Mouse (Mus musculus) kidney, embryonic 16.5 days (tissue): ENCODE measurements around the gene Prf1. TPM values are rescaled to one million over a fixed set of nuclear protein-coding genes. Genes with fewer than 3 reads are reported as not detected.

Experiments used
- ATAC-seq: fragments of 200-750 bp; cut with Nextera tagmentation; 2 replicates; pipeline ENCODE4 v1.8.0; 2017; ENCODE audit warnings: moderate TSS enrichment; ENCODE audit not compliant: low FRiP score, low TSS enrichment
- H3K27ac ChIP-seq: fragments of 300-500 bp; sonication (generic); 2 replicates; pipeline ENCODE4 v1.5.1; 2014; ENCODE audit warnings: low read length
- H3K27me3 ChIP-seq: fragments of 300-500 bp; sonication (generic); 2 replicates; pipeline ENCODE4 v1.6.1; 2014; ENCODE audit warnings: low read length, control low read depth, mixed read lengths; ENCODE audit not compliant: insufficient read depth
- H3K36me3 ChIP-seq: fragments of 300-500 bp; sonication (generic); 2 replicates; pipeline ENCODE4 v1.6.1; 2014; ENCODE audit warnings: low read length, control low read depth, mixed read lengths; ENCODE audit not compliant: insufficient read depth
- H3K4me1 ChIP-seq: fragments of 300-500 bp; sonication (generic); 2 replicates; pipeline ENCODE4 v1.6.1; 2014; ENCODE audit warnings: low read length, control low read depth, mixed read lengths; ENCODE audit not compliant: insufficient read depth
- H3K4me2 ChIP-seq: fragments of 300-500 bp; sonication (generic); replicated peaks from 2 replicates; pipeline ENCODE4 v1.6.1; 2014; ENCODE audit warnings: low read depth, low read length
- H3K4me3 ChIP-seq: fragments of 300-500 bp; sonication (generic); 2 replicates; pipeline ENCODE4 v1.5.1; 2014; ENCODE audit warnings: mild to moderate bottlenecking, low read length
- H3K9ac ChIP-seq: fragments of 300-500 bp; sonication (generic); replicated peaks from 2 replicates; pipeline ENCODE4 v1.6.1; 2014; ENCODE audit warnings: low read length
- H3K9me3 ChIP-seq: fragments of 300-500 bp; sonication (generic); 2 replicates; pipeline ENCODE4 v1.6.1; 2016; ENCODE audit warnings: low read length, control low read depth
- WGBS: fragments of 180-500 bp; shearing (Covaris S2); extraction: QIAGEN DNeasy Blood & Tissue Kit; methylation state at CpG from one replicate; pipeline ENCODE4 v1.1.7; 2014; 5-methylcytosine and 5-hydroxymethylcytosine counted together
- polyA plus RNA-seq: library from polyadenylated mRNA; unstranded; fragments of >200 nt; fragmentation: Nextera tagmentation; extraction: Ambion mirVana; gene quantifications from 2 replicates; pipeline ENCODE4 v1.2.1, GENCODE M21; 2015

The Prf1 gene
- polyA plus RNA-seq, 1 experiment from 2014 or later: not detected

- peaks cover 19% of the 10 kb centered on the region for H3K4me1 ChIP-seq
- H3K27me3 ChIP-seq: no peaks in the 10 kb centered on the region
- H3K27ac ChIP-seq: no peak overlapping the region
- no peak overlapping the region for H3K4me3 ChIP-seq
- no peaks in the 10 kb centered on the region for H3K36me3 ChIP-seq
- H3K4me2 ChIP-seq: no peak overlapping the region
- no peak for ATAC-seq
- no peaks in the 10 kb centered on the region for H3K9me3 ChIP-seq
- WGBS: 95% methylated on average over 4 of the region's 4 CpGs
- H3K9ac ChIP-seq: no peak overlapping the region
Observed at GRCm38 (mm10) chr10:61284309-61284708, 13.3 kb upstream of the Prf1 start.

- 46% methylated on average over 11 of the region's 11 CpGs for WGBS
- peak overlapping the region; percentile 49 for H3K27ac ChIP-seq
Observed at GRCm38 (mm10) chr10:61285271-61285670, 12.4 kb upstream of the Prf1 start.

DNA sequence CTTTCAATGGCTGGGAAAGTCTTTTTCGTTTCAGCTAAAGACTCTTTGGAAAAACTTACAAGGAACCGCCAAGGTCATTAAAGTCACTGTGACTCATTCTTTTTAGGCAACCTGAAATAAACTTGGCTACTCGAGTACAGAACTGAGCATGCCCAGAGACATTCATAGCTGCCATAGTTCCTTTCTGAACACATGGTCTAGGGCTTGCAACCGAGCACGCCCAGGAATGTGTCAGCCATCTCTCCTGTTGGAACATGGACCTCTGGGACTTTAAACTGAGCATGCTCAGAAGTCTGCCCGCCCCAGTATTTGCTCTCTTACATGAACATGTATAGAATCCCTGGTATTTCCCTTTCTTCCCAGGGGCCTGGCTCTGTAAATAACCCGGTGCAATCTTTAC is 11.4 kb upstream of the Prf1 start:
- peak; percentile 73; the same call in 1 of the 2 replicates for ATAC-seq
- H3K9me3 ChIP-seq: no peaks in the 10 kb centered on the region
- H3K4me1 ChIP-seq: peaks cover 19% of the 10 kb centered on the region
- no peaks in the 10 kb centered on the region for H3K27me3 ChIP-seq
- 51% methylated on average over 7 of the region's 7 CpGs for WGBS
- H3K9ac ChIP-seq: no peak overlapping the region
- H3K4me2 ChIP-seq: no peak overlapping the region
- no peak overlapping the region for H3K4me3 ChIP-seq
- H3K27ac ChIP-seq: peak overlapping the region; percentile 49
- no peaks in the 10 kb centered on the region for H3K36me3 ChIP-seq

More at GRCm38 (mm10) chr10:61285271-61285670, 12.4 kb upstream of the Prf1 start:
- Histone ChIP-seq H3K4me1 (peaks cover 19% of the 10 kb centered on the region), H3K4me3 (no peak overlapping the region), H3K4me2 (no peak overlapping the region), H3K9ac (no peak overlapping the region; the same call in 1 of the 2 replicates), H3K9me3 (no peaks in the 10 kb centered on the region), H3K27me3 (no peaks in the 10 kb centered on the region), H3K36me3 (no peaks in the 10 kb centered on the region)
- peak; percentile 67 for ATAC-seq

GRCm38 (mm10) chr10:61290016-61290415 is 7.6 kb upstream of the Prf1 start:
- Histone ChIP-seq H3K4me2 (no peak overlapping the region), H3K4me3 (no peak overlapping the region), H3K36me3 (no peaks in the 10 kb centered on the region), H3K27ac (no peak overlapping the region), H3K9ac (no peak overlapping the region), H3K4me1 (peaks cover 17% of the 10 kb centered on the region), H3K27me3 (no peaks in the 10 kb centered on the region), H3K9me3 (no peaks in the 10 kb centered on the region)
- no peak for ATAC-seq
- 76% methylated on average over 2 of the region's 2 CpGs for WGBS

DNA sequence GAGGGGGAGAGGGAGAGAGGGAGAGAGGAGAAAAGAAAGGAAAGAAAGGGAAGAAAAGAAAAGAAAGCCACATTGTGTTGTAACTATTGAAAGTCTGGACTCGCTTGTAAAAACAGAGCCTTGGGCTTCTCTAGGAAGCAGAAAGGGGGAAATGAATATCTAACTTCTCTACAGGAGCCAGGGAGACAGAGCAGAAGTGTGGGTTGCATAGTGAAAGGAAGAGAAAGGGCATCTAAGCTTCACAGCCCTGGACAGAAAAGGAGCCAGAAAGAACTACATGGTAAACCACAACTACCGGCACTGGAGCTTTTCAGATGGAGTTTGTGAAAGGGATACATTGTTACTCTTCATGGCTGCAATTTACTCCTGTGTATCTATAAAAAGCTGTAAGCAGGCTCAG is 7.2 kb upstream of the Prf1 start:
- peaks cover 12% of the 10 kb centered on the region for H3K4me1 ChIP-seq
- no peak overlapping the region for H3K4me2 ChIP-seq
- no peaks in the 10 kb centered on the region for H3K27me3 ChIP-seq
- no peaks in the 10 kb centered on the region for H3K36me3 ChIP-seq
- H3K9me3 ChIP-seq: no peaks in the 10 kb centered on the region
- no peak for ATAC-seq
- H3K27ac ChIP-seq: no peak overlapping the region
- H3K9ac ChIP-seq: no peak overlapping the region
- 84% methylated on average over 2 of the region's 2 CpGs for WGBS
- H3K4me3 ChIP-seq: no peak overlapping the region

- Histone ChIP-seq H3K4me3 (no peak overlapping the region), H3K27me3 (no peaks in the 10 kb centered on the region), H3K4me1 (no peaks in the 10 kb centered on the region), H3K27ac (no peak overlapping the region), H3K9ac (no peak overlapping the region), H3K36me3 (no peaks in the 10 kb centered on the region), H3K4me2 (no peak overlapping the region), H3K9me3 (no peaks in the 10 kb centered on the region)
- no peak for ATAC-seq
- 72% methylated on average over 8 of the region's 8 CpGs for WGBS
Observed at GRCm38 (mm10) chr10:61294242-61294641, 3.4 kb upstream of the Prf1 start.

DNA sequence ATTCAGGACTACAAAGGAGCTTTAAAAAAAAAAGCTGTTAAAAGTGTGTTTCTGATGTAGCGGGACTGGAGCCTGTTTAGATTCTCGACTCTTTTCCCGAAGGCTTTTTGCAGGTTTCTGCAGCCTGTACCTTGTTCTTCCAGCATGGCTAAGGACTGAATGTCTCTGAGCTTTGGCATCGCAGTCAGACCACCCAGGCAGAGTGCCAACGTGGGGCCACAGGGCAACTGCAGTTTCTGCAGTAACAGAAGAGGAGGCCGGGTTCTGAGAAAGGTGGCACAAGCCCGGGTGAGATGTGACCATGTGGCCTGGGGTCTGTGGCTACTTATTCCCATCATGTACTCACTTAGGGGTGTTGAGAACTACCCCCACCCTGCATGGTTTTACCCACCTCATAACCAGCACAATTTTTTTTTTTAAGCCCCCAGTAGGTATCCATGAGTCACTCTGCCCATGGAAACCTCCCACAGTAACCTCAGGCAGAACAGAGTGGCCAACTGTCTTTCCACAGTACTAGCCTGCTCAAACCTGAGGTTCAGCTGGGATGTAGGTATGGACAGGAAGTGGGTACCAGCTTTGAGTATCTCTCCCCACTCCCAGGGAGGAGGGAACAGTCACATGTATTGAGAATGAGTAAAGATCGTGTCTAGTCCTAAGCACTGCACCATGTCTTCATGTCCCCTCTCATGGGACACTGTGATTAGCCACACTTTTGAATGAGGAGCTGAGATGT is 754 bp upstream of the Prf1 start:
- Histone ChIP-seq H3K4me2 (no peak overlapping the region), H3K4me3 (no peak overlapping the region), H3K9me3 (no peaks in the 10 kb centered on the region), H3K9ac (no peak overlapping the region), H3K27ac (no peak overlapping the region), H3K4me1 (no peaks in the 10 kb centered on the region), H3K27me3 (no peaks in the 10 kb centered on the region), H3K36me3 (no peaks in the 10 kb centered on the region)
- no peak for ATAC-seq
- 83% methylated on average over 8 of the region's 8 CpGs for WGBS

GRCm38 (mm10) chr10:61300996-61301395 is 3.4 kb downstream of the Prf1 start:
- Histone ChIP-seq H3K27me3 (no peaks in the 10 kb centered on the region), H3K27ac (no peak overlapping the region), H3K4me1 (no peaks in the 10 kb centered on the region), H3K36me3 (no peaks in the 10 kb centered on the region), H3K9me3 (no peaks in the 10 kb centered on the region), H3K4me3 (no peak overlapping the region), H3K9ac (no peak overlapping the region), H3K4me2 (no peak overlapping the region)
- WGBS: 56% methylated on average over 3 of the region's 3 CpGs
- no peak for ATAC-seq

- no peak overlapping the region for H3K4me2 ChIP-seq
- H3K4me3 ChIP-seq: no peak overlapping the region
- peaks cover 6% of the 10 kb centered on the region; the same call in 1 of the 2 replicates for H3K4me1 ChIP-seq
- H3K27me3 ChIP-seq: no peaks in the 10 kb centered on the region
- H3K9me3 ChIP-seq: no peaks in the 10 kb centered on the region
- H3K27ac ChIP-seq: no peak overlapping the region
- H3K36me3 ChIP-seq: no peaks in the 10 kb centered on the region
- no peak for ATAC-seq
- 75% methylated on average over 6 of the region's 6 CpGs for WGBS
- H3K9ac ChIP-seq: no peak overlapping the region
Observed at GRCm38 (mm10) chr10:61304046-61304445, 6.4 kb downstream of the Prf1 start.

- no peak overlapping the region for H3K4me3 ChIP-seq
- H3K4me1 ChIP-seq: peaks cover 6% of the 10 kb centered on the region; the same call in 1 of the 2 replicates
- ATAC-seq: no peak
- H3K9ac ChIP-seq: no peak overlapping the region
- no peaks in the 10 kb centered on the region for H3K36me3 ChIP-seq
- no peaks in the 10 kb centered on the region for H3K27me3 ChIP-seq
- H3K9me3 ChIP-seq: no peaks in the 10 kb centered on the region
- no peak overlapping the region for H3K27ac ChIP-seq
- H3K4me2 ChIP-seq: no peak overlapping the region
- WGBS: 83% methylated on average over 13 of the region's 13 CpGs
Observed at GRCm38 (mm10) chr10:61305928-61306590, 8.4 kb downstream of the Prf1 start.
